Mouse (Mus musculus) lung, postnatal 0 days (tissue): Measurements from ENCODE around the gene Tmem201. TPM values are rescaled to one million over a fixed set of nuclear protein-coding genes. Genes with fewer than 3 reads are reported as not detected.
A peak's percentile ranks its signal among the peaks of the same experiment; 100 is the strongest.
"Not testable (repeated sequence)": the region's sequence is repeated elsewhere in the genome, so short reads cannot be mapped to it uniquely, and the experiment has no call there.

Experiments used
- ATAC-seq: fragments of 200-750 bp; cut with Nextera tagmentation; 2 replicates; pipeline ENCODE4 v1.8.0; 2017; ENCODE audit warnings: moderate library complexity
- DNase-seq: peaks from one replicate; pipeline ENCODE4 v3.0.0-alpha.2; 2016; ENCODE audit warnings: low spot score
- H3K27ac ChIP-seq: fragments of 300-500 bp; sonication (generic); 2 replicates; pipeline ENCODE4 v1.5.1; 2014; ENCODE audit warnings: antibody characterized with exemption, mild to moderate bottlenecking, low read length, mixed read lengths
- H3K27me3 ChIP-seq: fragments of 300-500 bp; sonication (generic); replicated peaks from 2 replicates; pipeline ENCODE4 v1.6.1; 2014; ENCODE audit warnings: low read length, mixed read lengths; ENCODE audit not compliant: insufficient read depth
- H3K36me3 ChIP-seq: fragments of 300-500 bp; sonication (generic); 2 replicates; pipeline ENCODE4 v1.6.1; 2014; ENCODE audit warnings: low read length, mixed read lengths; ENCODE audit not compliant: insufficient read depth
- H3K4me1 ChIP-seq: fragments of 300-500 bp; sonication (generic); 2 replicates; pipeline ENCODE4 v1.6.1; 2014; ENCODE audit warnings: antibody characterized with exemption, low read depth, low read length, mixed read lengths; ENCODE audit not compliant: insufficient read depth
- H3K4me2 ChIP-seq: fragments of 300-500 bp; sonication (generic); replicated peaks from 2 replicates; pipeline ENCODE4 v1.6.1; 2014; ENCODE audit warnings: low read depth, mild to moderate bottlenecking, low read length, moderate library complexity, mixed read lengths
- H3K4me3 ChIP-seq: fragments of 300-500 bp; sonication (generic); 2 replicates; pipeline ENCODE4 v1.5.1; 2014; ENCODE audit warnings: low read depth, low read length
- H3K9ac ChIP-seq: fragments of 300-500 bp; sonication (generic); replicated peaks from 2 replicates; pipeline ENCODE4 v1.6.1; 2014; ENCODE audit warnings: low read depth, mild to moderate bottlenecking
- H3K9me3 ChIP-seq: fragments of 300-500 bp; sonication (generic); 2 replicates; pipeline ENCODE4 v1.6.1; 2016; ENCODE audit warnings: low read length, mixed read lengths
- CTCF ChIP-seq: IDR thresholded peaks from 2 replicates; pipeline ENCODE4 v1.5.1; 2016; ENCODE audit warnings: antibody characterized with exemption, mild to moderate bottlenecking
- EP300 ChIP-seq: IDR thresholded peaks from 2 replicates; pipeline ENCODE4 v1.6.1; 2016; ENCODE audit warnings: antibody characterized with exemption, mild to moderate bottlenecking, control low read depth
- WGBS: fragments of 180-500 bp; shearing (Covaris S2); extraction: QIAGEN DNeasy Blood & Tissue Kit; methylation state at CpG from one replicate; pipeline ENCODE4 v1.1.7; 2014; 5-methylcytosine and 5-hydroxymethylcytosine counted together
- polyA plus RNA-seq: library from polyadenylated mRNA; unstranded; fragments of >200 nt; fragmentation: Nextera tagmentation; extraction: Ambion mirVana; gene quantifications from 2 replicates; pipeline ENCODE4 v1.2.1, GENCODE M21; 2015

The Tmem201 gene
- polyA plus RNA-seq, 1 experiment from 2014 or later = 8.2 TPM

DNA sequence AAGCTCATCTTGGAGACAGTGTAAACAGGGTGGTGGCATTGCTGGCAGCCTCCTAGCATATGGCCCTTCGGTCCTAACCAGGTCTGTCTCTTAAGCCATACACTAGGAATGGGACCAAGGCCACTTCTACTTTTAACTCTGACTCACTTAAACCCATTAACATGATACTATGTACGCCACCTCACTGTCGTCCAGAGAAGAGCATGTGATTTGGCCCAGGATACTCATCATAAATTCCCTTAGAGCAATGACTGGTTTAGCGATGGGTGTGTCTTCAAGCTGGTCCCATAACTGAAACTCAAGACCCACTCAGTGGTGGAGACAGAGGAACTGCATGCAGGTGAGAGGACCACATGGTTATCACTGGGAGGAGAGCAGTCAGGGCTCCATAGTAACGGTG lies 27.4 kb upstream of the Tmem201 start:
- Histone ChIP-seq H3K4me3 (no peak overlapping the region), H3K27ac (no peak overlapping the region), H3K9me3 (no peaks in the 10 kb centered on the region), H3K4me1 (no peaks in the 10 kb centered on the region), H3K36me3 (no peaks in the 10 kb centered on the region), H3K27me3 (no peaks in the 10 kb centered on the region), H3K9ac (no peak overlapping the region), H3K4me2 (no peak overlapping the region)
- no peak for ATAC-seq
- no peak for DNase-seq
- no peak for TF ChIP-seq EP300
- no peak for TF ChIP-seq CTCF
- 84% methylated on average over 5 of the region's 5 CpGs for WGBS

DNA sequence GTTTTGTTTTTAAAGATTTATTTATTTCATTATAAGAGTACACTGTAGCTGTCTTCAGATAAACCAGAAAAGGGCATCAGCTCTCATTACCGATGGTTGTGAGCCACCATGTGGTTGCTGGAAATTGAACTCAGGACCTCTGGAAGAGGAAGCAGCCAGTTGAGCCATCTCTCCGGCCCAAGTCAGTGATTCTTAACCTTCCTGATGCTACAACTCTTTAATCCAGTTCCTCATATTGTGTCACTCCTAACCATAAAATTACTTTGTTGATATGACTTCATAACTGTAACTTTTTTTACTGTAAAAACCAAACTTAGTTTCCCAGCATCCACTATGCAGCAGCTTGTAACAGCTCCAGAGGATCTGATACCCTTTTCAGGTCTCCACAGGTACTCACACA lies 25.5 kb upstream of the Tmem201 start:
- no peak overlapping the region for H3K4me2 ChIP-seq
- no peaks in the 10 kb centered on the region for H3K27me3 ChIP-seq
- no peaks in the 10 kb centered on the region for H3K36me3 ChIP-seq
- TF ChIP-seq EP300 (no peak), CTCF (no peak)
- DNase-seq (no peak), ATAC-seq (no peak)
- no peak overlapping the region for H3K4me3 ChIP-seq
- H3K9me3 ChIP-seq = no peaks in the 10 kb centered on the region
- no peaks in the 10 kb centered on the region for H3K4me1 ChIP-seq
- no peak overlapping the region for H3K9ac ChIP-seq
- H3K27ac ChIP-seq = no peak overlapping the region
- 62% methylated on average over 2 of the region's 2 CpGs for WGBS

DNA sequence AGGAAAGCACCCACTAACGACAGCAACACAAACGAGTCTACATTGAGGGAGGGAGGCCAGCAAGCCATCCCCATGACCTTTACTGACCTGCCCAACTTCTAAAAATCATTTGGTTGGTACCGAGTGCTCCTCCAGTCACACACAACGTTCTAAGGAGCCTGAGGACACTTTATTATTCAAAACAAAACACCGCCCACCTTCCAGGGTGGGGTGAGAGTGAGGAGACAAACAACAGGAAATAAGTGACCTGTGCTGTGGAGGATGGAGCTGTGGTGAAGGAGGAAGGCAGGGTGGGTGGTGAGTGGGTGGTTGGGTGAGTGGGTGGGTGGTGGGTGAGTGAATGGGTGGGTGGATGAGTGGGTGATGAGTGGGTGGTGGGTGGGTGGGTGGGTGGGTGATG lies 21.7 kb upstream of the Tmem201 start:
- Histone ChIP-seq H3K9ac (no peak overlapping the region), H3K36me3 (no peaks in the 10 kb centered on the region), H3K4me2 (no peak overlapping the region), H3K27me3 (no peaks in the 10 kb centered on the region), H3K4me3 (no peak overlapping the region), H3K4me1 (no peaks in the 10 kb centered on the region), H3K27ac (no peak overlapping the region), H3K9me3 (no peaks in the 10 kb centered on the region)
- DNase-seq (no peak), ATAC-seq (no peak)
- 52% methylated on average over 5 of the region's 5 CpGs for WGBS
- TF ChIP-seq CTCF (no peak), EP300 (no peak)

DNA sequence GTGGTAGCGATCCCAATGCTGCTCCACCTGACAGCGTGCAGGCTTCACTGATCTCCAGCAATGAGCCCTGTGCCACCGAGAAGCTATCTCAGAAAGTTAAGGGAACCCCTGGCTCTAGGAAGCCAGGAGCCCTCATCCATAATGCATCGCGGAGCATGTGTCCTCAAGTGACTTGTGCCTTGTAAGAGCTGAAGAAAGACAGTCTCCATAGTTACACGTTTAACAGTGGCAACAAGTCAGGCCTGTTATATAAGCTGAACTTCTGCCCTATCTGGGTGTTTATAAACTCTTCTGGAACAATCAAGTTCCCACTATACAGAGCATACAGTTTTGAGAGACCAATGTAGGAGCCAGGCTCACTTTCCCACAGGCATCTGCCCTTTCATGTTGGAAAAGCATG lies 20.6 kb upstream of the Tmem201 start:
- DNase-seq (peak; percentile 34), ATAC-seq (peak; percentile 38; the same call in 1 of the 2 replicates)
- Histone ChIP-seq H3K9ac (no peak overlapping the region), H3K4me2 (no peak overlapping the region), H3K9me3 (no peaks in the 10 kb centered on the region), H3K4me1 (no peaks in the 10 kb centered on the region), H3K27ac (no peak overlapping the region), H3K4me3 (no peak overlapping the region), H3K27me3 (no peaks in the 10 kb centered on the region), H3K36me3 (no peaks in the 10 kb centered on the region)
- WGBS = 71% methylated on average over 6 of the region's 6 CpGs
- no peak for TF ChIP-seq CTCF
- TF ChIP-seq EP300 = peak; percentile 21; the same call in 1 of the 2 replicates

DNA sequence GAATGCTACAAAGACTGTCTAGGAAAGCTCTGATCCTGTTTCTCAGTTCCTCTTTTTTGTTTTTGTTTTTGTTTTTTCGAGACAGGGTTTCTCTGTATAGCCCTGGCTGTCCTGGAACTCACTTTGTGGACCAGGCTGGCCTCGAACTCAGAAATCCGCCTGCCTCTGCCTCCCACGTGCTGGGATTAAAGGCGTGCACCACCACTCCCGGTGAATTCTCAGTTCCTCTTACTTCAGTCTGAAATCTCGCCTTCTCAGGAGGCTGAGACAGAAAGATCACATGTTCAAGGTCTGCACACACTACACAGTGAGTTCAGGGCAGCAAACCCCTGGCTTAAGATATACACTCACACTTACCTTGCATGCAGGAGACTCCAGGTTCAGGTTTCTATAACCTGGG lies 18.7 kb upstream of the Tmem201 start:
- H3K27me3 ChIP-seq, ATAC-seq: not testable (repeated sequence)
- 87% methylated on average over 7 of the region's 7 CpGs for WGBS

DNA sequence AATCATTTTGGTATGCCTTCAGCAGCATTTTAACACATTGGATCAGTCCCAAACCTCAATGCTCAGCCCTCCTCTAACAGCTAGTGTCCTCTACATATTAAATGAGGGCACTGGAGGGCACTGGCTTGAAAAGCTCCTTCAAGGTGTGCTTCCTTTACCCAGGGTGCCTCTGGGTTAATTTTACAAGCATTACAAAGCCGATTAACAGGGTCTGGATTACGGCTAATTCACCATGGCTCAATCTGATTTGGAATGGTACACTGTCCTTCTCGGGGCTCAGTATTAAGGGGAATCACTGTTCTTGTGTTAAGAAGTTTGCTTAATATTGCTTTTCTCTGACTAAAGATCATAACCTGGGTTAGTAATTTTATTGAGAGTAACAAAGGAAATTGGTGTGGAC lies 15.0 kb upstream of the Tmem201 start:
- no peaks in the 10 kb centered on the region for H3K9me3 ChIP-seq
- no peak for TF ChIP-seq EP300
- TF ChIP-seq CTCF = no peak
- no peak overlapping the region for H3K4me3 ChIP-seq
- no peak overlapping the region for H3K9ac ChIP-seq
- no peak overlapping the region for H3K27ac ChIP-seq
- no peak overlapping the region for H3K4me2 ChIP-seq
- H3K36me3 ChIP-seq = no peaks in the 10 kb centered on the region
- no peaks in the 10 kb centered on the region for H3K4me1 ChIP-seq
- no peaks in the 10 kb centered on the region for H3K27me3 ChIP-seq
- no peak for ATAC-seq
- WGBS = 89% methylated on average over 3 of the region's 3 CpGs
- no peak for DNase-seq

More for the DNA sequence above, 18.7 kb upstream of the Tmem201 start:
- not testable (repeated sequence) for H3K27ac ChIP-seq, DNase-seq, H3K4me3 ChIP-seq, H3K9ac ChIP-seq, H3K4me2 ChIP-seq, H3K36me3 ChIP-seq, H3K4me1 ChIP-seq, H3K9me3 ChIP-seq

DNA sequence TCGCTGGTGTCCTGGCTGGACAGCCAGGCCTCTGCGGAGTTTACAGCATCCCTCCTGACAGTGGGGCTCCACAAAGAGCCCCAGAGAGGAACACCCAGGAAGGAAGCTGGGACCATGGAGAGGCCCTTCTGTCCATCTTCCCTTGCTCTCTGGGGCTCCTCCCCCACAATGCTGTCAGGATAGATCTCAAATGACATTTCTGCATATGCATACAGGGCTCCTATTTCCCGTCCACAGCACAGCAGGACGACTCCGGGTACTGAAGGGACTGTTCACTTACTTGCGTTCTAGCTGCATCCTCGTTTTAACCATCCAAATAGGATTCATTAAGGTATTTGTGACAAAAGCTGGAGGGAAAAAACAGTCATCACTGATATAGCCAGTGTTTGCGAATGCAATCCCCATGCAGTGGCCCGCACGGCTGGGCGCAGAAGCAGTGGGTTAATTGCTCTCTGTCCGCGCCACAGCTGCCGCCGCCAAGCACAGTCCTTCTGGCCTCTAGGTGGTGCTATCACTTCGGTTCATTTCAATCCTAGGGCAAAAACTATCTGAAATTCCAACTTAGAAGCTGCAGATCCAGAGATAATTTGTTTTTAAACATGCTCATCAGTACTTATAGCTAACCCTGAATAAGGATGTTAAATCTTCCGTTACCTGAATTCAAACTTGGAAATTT lies 14.4 kb upstream of the Tmem201 start:
- no peaks in the 10 kb centered on the region for H3K36me3 ChIP-seq
- no peak overlapping the region for H3K4me3 ChIP-seq
- H3K27me3 ChIP-seq = no peaks in the 10 kb centered on the region
- no peaks in the 10 kb centered on the region for H3K9me3 ChIP-seq
- no peaks in the 10 kb centered on the region for H3K4me1 ChIP-seq
- H3K9ac ChIP-seq = no peak overlapping the region
- ATAC-seq (peak; percentile 55), DNase-seq (peak; percentile 85)
- no peak for TF ChIP-seq EP300
- peak; percentile 86 for TF ChIP-seq CTCF
- 38% methylated on average over 17 of the region's 17 CpGs for WGBS
- H3K27ac ChIP-seq = no peak overlapping the region
- no peak overlapping the region for H3K4me2 ChIP-seq
